Mouse (Mus musculus) limb, embryonic 13.5 days (tissue): ENCODE measurements at regions not wholly inside any gene's neighbourhood (a gene's known extent, or its start where the extent isn't known, plus 50 kb on each side); places are given as distances from the start of the nearest gene placed in this dataset.

Experiments
- ATAC-seq: fragments of 200-750 bp; cut with Nextera tagmentation; 2 replicates; pipeline ENCODE4 v1.8.0; 2017; ENCODE audit warnings: low read depth, moderate number of reproducible peaks, moderate TSS enrichment; ENCODE audit not compliant: low FRiP score
- H3K27ac ChIP-seq: fragments of 300-500 bp; sonication (generic); 2 replicates; pipeline ENCODE4 v1.5.1; 2015; ENCODE audit warnings: inconsistent platforms, mild to moderate bottlenecking, moderate library complexity
- H3K27me3 ChIP-seq: fragments of 300-500 bp; sonication (generic); 2 replicates; pipeline ENCODE4 v1.6.1; 2015; ENCODE audit warnings: mild to moderate bottlenecking, inconsistent platforms
- H3K36me3 ChIP-seq: fragments of 300-500 bp; sonication (generic); 2 replicates; pipeline ENCODE4 v1.6.1; 2015; ENCODE audit warnings: inconsistent platforms, mild to moderate bottlenecking, moderate library complexity
- H3K4me1 ChIP-seq: fragments of 300-500 bp; sonication (generic); 2 replicates; pipeline ENCODE4 v1.6.1; 2015; ENCODE audit warnings: inconsistent platforms
- H3K4me2 ChIP-seq: fragments of 300-500 bp; sonication (generic); replicated peaks from 2 replicates; pipeline ENCODE4 v1.6.1; 2015; ENCODE audit warnings: inconsistent platforms, mild to moderate bottlenecking, moderate library complexity
- H3K4me3 ChIP-seq: fragments of 300-500 bp; sonication (generic); 2 replicates; pipeline ENCODE4 v1.5.1; 2015; ENCODE audit warnings: moderate library complexity, mild to moderate bottlenecking, inconsistent platforms
- H3K9ac ChIP-seq: fragments of 300-500 bp; sonication (generic); 2 replicates; pipeline ENCODE4 v1.6.1; 2015; ENCODE audit warnings: mild to moderate bottlenecking, inconsistent platforms
- H3K9me3 ChIP-seq: fragments of 300-500 bp; sonication (generic); 2 replicates; pipeline ENCODE4 v1.6.1; 2016; ENCODE audit warnings: inconsistent platforms
- whole genome bisulfite sequencing: fragments of 180-500 bp; shearing (Covaris S2); methylation state at CpG from one replicate; pipeline ENCODE4 v1.1.7; 2015; 5-methylcytosine and 5-hydroxymethylcytosine counted together

DNA sequence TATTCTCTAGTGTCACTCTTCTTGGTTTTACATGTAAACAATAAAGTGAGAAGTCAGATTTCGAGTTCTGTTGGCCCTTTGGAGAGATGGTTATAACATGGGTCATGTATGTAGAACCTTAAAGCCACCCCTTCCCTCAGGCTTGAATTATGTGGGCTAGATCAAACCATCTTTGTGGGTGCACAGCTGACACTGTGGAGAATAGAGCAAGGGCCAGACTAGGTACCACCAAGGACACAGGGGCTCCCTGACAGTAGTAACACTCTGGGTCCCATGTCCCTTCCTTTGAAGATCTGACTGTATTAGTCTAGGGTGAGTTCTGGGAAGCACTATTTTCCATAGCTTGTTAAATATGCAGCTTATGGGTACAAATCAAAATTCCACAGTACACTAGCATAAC is 156.2 kb downstream of the Fam124b start:
- Histone ChIP-seq H3K4me1 (peaks cover 14% of the 10 kb centered on the region), H3K36me3 (no peaks in the 10 kb centered on the region), H3K4me3 (no peak overlapping the region), H3K9ac (no peak overlapping the region), H3K4me2 (0 out of 2 replicates have a peak overlapping the region, but pooled peaks have one; percentile 28), H3K9me3 (no peaks in the 10 kb centered on the region), H3K27me3 (no peaks in the 10 kb centered on the region), H3K27ac (no peak overlapping the region)
- ATAC-seq = peak; percentile 28; the same call in 1 of the 2 replicates
- 46% methylated on average over 1 of the region's 1 CpGs for WGBS

DNA sequence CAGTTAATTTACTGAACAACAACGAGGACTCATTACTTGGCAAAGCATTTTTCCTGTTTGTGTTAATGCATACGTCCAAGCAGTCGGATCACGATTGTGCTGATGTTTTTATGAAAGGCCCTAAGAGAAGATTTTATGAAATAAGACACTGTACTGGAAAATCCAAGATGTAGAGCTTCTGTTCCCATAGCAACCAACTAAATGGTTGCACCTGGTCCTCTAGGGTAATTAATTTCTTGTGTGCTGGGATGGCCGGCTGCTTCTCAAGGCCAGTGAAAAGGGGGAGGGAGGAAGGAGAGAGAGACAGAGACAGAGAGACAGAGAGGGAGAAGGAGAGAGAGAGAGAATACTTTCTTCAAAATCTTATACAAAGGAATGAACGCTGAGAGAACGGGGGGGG is 156.6 kb downstream of the Fam124b start:
- Histone ChIP-seq H3K4me1 (peaks cover 14% of the 10 kb centered on the region), H3K27ac (no peak overlapping the region), H3K4me3 (no peak overlapping the region), H3K36me3 (no peaks in the 10 kb centered on the region), H3K27me3 (no peaks in the 10 kb centered on the region), H3K9ac (no peak overlapping the region), H3K4me2 (peak overlapping the region; percentile 28; the same call in 1 of the 2 replicates), H3K9me3 (no peaks in the 10 kb centered on the region)
- peak; percentile 64 for ATAC-seq
- WGBS = 30% methylated on average over 7 of the region's 7 CpGs

DNA sequence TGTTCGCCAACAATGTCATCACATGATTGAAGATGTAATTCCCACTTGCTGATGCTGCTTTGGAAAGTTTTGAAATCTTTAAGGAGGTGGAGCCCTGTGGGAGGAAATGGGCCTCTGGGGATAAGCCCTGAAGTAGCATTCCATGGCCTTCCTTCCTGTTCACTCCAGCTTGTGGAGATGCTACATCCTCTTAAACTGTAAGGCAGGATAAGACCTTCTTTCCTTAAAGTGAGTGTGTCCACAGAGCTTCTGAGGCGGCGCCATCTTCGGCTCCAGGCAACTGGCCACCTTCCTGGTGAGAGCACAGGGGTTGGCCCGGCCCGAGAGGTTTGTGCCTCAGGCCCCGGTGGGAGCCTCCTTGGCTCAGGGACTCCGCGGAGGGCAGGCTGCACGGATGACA is 173.1 kb downstream of the Fam124b start:
- WGBS = 93% methylated on average over 10 of the region's 10 CpGs
- Histone ChIP-seq H3K27me3 (no peaks in the 10 kb centered on the region), H3K36me3 (no peaks in the 10 kb centered on the region), H3K9ac (no peak overlapping the region), H3K27ac (no peak overlapping the region), H3K4me1 (no peaks in the 10 kb centered on the region), H3K9me3 (no peaks in the 10 kb centered on the region), H3K4me2 (no peak overlapping the region), H3K4me3 (no peak overlapping the region)
- no peak for ATAC-seq

DNA sequence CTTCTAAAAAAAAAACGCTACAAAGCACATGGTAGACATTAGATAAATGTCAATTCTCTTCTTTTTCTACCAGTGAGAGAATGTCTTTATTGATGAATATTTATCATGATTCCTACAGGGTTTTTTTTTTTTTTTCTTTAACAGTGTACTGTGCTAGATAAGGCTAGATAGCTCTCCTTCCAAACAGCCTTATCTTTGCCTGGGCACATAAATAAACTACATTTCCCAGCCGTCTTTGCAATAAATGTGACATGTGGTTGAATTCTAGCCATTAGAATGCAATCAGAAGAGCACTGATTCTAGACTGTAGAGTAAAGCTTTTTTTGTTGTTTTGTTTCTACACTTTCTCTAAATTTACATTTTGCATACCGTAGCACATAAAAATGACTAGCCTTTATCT is 177.9 kb downstream of the Fam124b start:
- Histone ChIP-seq H3K4me2 (no peak overlapping the region), H3K4me1 (no peaks in the 10 kb centered on the region), H3K27me3 (no peaks in the 10 kb centered on the region), H3K4me3 (no peak overlapping the region), H3K9ac (no peak overlapping the region), H3K27ac (no peak overlapping the region), H3K9me3 (no peaks in the 10 kb centered on the region), H3K36me3 (no peaks in the 10 kb centered on the region)
- ATAC-seq = no peak
- 80% methylated on average over 3 of the region's 3 CpGs for WGBS

DNA sequence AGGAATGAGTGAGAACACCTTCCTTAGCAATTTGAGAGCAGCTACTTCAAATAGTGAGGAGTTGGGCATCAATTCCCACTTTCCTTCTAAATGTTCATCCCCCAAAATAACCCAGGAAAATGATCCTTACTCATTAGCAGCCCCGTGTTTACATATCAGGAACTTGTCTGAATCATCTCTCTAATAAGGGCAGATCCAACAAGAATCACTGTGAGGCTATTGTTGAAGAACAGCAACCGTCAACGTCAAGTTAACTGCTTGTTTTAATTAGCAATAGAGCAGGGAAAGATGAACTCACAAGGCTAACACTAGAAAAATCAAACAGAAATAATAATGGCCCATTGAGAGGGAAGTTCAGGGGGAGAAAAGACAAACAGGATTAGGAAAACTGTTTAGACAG is 178.4 kb downstream of the Fam124b start:
- H3K4me3 ChIP-seq = no peak overlapping the region
- H3K27ac ChIP-seq = no peak overlapping the region
- no peak for ATAC-seq
- no peak overlapping the region for H3K4me2 ChIP-seq
- H3K27me3 ChIP-seq = no peaks in the 10 kb centered on the region
- H3K36me3 ChIP-seq = no peaks in the 10 kb centered on the region
- no peaks in the 10 kb centered on the region for H3K4me1 ChIP-seq
- WGBS = 52% methylated on average over 3 of the region's 3 CpGs
- no peaks in the 10 kb centered on the region for H3K9me3 ChIP-seq
- no peak overlapping the region for H3K9ac ChIP-seq

DNA sequence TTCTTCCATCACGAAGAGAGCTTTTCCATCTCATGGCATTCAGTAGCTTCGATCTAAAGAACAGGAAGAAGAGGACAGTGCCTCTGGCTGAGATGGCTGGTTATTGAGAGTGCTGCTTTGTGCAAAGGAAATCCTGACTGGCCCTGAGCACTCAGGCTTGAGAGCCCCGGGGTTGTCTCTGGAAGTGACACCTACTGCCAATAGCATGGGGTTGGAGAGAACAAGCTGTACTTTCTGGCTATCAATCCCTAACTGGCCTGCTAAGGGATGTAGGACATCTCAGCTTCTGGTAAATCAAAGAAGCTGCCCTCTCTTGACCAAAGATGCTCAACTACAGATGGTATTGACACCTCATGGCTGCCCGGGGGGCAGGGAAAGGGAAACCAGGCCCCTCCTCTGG is 178.2 kb upstream of the Serpine2 start:
- no peaks in the 10 kb centered on the region for H3K36me3 ChIP-seq
- no peaks in the 10 kb centered on the region for H3K9me3 ChIP-seq
- H3K4me2 ChIP-seq = no peak overlapping the region
- no peaks in the 10 kb centered on the region for H3K27me3 ChIP-seq
- no peak overlapping the region for H3K27ac ChIP-seq
- WGBS = 70% methylated on average over 4 of the region's 4 CpGs
- H3K4me1 ChIP-seq = no peaks in the 10 kb centered on the region
- ATAC-seq = no peak
- H3K9ac ChIP-seq = no peak overlapping the region
- H3K4me3 ChIP-seq = no peak overlapping the region

DNA sequence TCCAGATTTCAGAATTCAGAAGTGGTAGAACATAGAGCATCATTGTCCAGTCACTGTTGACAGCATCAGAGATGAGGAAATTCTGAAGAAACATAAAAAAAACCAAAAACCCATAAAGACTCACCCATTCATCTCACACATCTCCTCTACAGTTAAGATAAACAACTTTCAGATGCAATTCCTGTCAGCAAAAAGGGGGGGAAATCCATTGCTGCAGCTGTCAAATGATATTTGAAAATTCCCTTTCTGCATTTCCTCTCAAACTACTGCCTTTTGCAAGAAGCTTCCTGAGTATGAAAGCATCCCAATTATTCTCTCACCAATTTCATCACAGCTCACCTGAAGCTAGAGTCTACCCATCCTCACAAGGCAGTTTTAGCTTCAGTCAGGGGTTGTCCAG is 177.1 kb upstream of the Serpine2 start:
- Histone ChIP-seq H3K27ac (no peak overlapping the region), H3K4me1 (peaks cover 6% of the 10 kb centered on the region; the same call in 1 of the 2 replicates), H3K9me3 (no peaks in the 10 kb centered on the region), H3K27me3 (no peaks in the 10 kb centered on the region), H3K4me2 (no peak overlapping the region), H3K36me3 (no peaks in the 10 kb centered on the region), H3K9ac (no peak overlapping the region), H3K4me3 (no peak overlapping the region)
- ATAC-seq = no peak

DNA sequence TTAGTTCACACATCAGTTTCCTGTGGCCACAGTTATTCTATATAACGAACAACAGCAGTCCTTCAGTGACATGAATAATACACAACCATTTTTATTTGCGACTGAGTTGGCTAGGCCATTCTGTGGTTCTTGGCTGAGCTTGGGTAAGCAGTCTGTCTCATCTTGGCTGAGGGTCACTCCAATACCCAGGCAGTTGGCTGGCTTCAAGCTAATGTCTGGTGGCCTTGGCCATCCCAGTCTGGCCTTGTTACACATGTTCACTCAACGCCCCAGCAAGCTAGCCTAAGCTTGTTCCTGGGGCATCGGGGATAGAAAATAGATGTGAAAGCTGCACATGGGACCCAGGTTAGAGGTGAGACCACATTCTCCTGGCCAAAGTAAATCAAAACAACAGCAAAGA is 175.5 kb upstream of the Serpine2 start:
- no peaks in the 10 kb centered on the region for H3K9me3 ChIP-seq
- H3K36me3 ChIP-seq = no peaks in the 10 kb centered on the region
- H3K27me3 ChIP-seq = no peaks in the 10 kb centered on the region
- H3K4me3 ChIP-seq = no peak overlapping the region
- H3K27ac ChIP-seq = no peak overlapping the region
- peaks cover 6% of the 10 kb centered on the region; the same call in 1 of the 2 replicates for H3K4me1 ChIP-seq
- 91% methylated on average over 4 of the region's 4 CpGs for WGBS
- H3K9ac ChIP-seq = no peak overlapping the region
- no peak for ATAC-seq
- H3K4me2 ChIP-seq = no peak overlapping the region

DNA sequence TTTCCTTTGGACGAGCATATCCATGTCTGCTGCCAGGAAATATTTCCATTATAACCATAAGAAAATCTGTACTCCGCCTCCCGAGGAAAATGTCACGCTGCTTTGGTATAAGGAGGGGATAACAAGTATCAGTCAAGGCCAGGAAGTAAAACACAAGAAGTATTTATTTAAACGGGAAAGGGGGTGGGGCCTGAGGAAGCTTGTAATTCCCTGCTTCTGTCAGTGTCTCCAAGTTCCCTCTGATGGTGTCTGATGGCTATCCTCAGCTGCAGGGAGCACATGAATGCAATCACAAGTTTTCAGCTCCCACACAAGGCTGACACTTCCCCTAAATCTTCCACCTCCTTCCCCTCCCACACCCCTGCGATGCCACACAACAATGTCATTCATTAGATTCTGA is 172.5 kb upstream of the Serpine2 start:
- Histone ChIP-seq H3K4me1 (peaks cover 6% of the 10 kb centered on the region; the same call in 1 of the 2 replicates), H3K9ac (no peak overlapping the region), H3K36me3 (no peaks in the 10 kb centered on the region), H3K27me3 (no peaks in the 10 kb centered on the region), H3K9me3 (no peaks in the 10 kb centered on the region), H3K27ac (no peak overlapping the region), H3K4me2 (no peak overlapping the region), H3K4me3 (no peak overlapping the region)
- 47% methylated on average over 6 of the region's 6 CpGs for WGBS
- no peak for ATAC-seq

DNA sequence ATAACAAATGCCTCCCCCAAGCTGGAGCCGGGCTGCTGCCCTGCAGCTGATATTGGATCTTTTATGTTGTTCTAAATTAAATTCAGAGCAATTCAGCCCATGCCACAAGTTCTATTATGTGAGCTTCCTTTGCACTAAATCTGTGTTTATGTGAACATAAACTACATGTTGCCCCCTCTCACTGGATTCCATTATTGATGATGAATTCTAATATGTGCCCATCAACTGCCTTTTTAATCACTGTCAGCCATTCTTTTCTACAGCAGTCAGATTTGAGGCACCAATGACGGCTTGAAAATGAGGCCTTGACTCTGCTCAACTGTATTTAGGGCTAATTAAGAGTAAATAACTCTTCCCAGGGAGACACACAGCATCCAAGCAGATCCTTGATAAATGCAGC is 172.1 kb upstream of the Serpine2 start:
- Histone ChIP-seq H3K4me2 (no peak overlapping the region), H3K4me1 (peaks cover 6% of the 10 kb centered on the region; the same call in 1 of the 2 replicates), H3K27ac (no peak overlapping the region), H3K27me3 (no peaks in the 10 kb centered on the region), H3K36me3 (no peaks in the 10 kb centered on the region), H3K4me3 (no peak overlapping the region), H3K9ac (no peak overlapping the region), H3K9me3 (no peaks in the 10 kb centered on the region)
- no peak for ATAC-seq
- 25% methylated on average over 2 of the region's 2 CpGs for WGBS

DNA sequence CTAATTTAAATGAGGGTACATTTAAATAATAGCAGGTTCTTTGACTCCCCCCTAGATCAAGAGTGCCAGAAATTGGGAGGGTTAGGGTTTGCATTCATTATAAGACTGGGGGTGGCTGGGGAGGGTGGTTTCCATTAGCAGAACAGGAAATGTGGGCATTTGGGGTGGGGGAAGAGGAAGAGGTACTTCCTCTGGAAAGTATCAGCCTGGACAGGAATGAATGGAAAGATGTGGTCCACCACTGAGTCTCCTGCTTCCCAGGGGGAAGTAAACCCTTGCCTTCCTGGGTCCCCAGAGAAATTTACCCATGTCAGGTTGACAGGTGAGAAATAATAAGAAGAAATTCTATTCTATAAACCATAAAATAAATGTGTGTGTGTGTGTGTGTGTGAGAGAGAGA is 171.5 kb upstream of the Serpine2 start:
- Histone ChIP-seq H3K36me3 (no peaks in the 10 kb centered on the region), H3K4me3 (no peak overlapping the region), H3K9me3 (no peaks in the 10 kb centered on the region), H3K4me1 (peaks cover 6% of the 10 kb centered on the region; the same call in 1 of the 2 replicates), H3K4me2 (no peak overlapping the region), H3K27me3 (no peaks in the 10 kb centered on the region), H3K9ac (no peak overlapping the region), H3K27ac (no peak overlapping the region)
- no peak for ATAC-seq

DNA sequence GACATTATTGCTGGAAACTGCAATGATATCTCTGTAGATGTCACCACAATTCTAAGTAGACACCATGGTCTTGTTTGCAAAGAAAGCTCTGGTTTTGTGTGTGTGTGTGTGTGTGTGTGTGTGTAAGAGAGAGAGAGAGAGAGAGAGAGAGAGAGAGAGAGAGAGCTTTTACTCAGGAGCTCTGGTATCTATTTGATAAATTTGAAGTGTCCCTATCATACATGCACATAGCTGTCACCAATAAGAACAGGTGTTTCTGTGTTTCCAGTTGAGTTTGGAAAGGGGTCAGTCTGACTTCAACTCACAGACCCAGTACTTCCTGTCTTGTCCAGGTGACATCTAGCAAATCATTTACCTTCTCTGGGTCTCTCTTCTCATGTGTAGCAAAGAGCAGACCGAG is 169.7 kb upstream of the Serpine2 start:
- Histone ChIP-seq H3K4me1 (peaks cover 6% of the 10 kb centered on the region; the same call in 1 of the 2 replicates), H3K27ac (no peak overlapping the region), H3K36me3 (no peaks in the 10 kb centered on the region), H3K4me2 (no peak overlapping the region), H3K27me3 (no peaks in the 10 kb centered on the region), H3K9ac (no peak overlapping the region), H3K9me3 (no peaks in the 10 kb centered on the region), H3K4me3 (no peak overlapping the region)
- no peak for ATAC-seq
- WGBS = 81% methylated on average over 1 of the region's 1 CpGs

DNA sequence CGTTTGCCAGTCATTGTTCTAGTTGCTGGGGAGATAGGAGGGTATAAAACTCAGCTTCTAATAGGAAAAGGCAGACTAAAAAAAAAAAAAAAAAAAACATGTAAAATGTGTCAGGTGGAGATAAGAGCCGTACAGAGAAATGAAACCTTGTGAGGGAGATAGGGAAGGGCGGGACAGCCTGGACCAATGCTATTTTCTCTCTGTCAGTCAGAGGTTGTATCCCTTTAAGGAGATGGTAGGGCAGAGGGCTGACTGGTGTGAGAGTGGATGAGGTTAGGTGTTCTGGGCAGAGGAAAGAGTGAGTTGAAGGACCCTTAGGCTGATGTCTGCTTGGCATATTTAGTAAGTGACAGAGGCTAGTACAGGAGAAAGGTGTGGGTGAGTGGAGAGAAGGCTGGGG is 169.2 kb upstream of the Serpine2 start:
- WGBS = 84% methylated on average over 3 of the region's 3 CpGs
- no peak overlapping the region for H3K4me3 ChIP-seq
- no peaks in the 10 kb centered on the region for H3K27me3 ChIP-seq
- no peak overlapping the region for H3K4me2 ChIP-seq
- no peak for ATAC-seq
- peaks cover 6% of the 10 kb centered on the region; the same call in 1 of the 2 replicates for H3K4me1 ChIP-seq
- no peaks in the 10 kb centered on the region for H3K9me3 ChIP-seq
- H3K9ac ChIP-seq = no peak overlapping the region
- H3K27ac ChIP-seq = no peak overlapping the region
- no peaks in the 10 kb centered on the region for H3K36me3 ChIP-seq
